Mouse (Mus musculus) kidney, adult 2 months (tissue): ENCODE results near the gene Ssr2.

Source experiments
- CTCF ChIP-seq: fragments of 200-500 bp; conservative IDR thresholded peaks from 2 replicates; pipeline ENCODE4 v1.5.1; 2011; ENCODE audit warnings: low read depth, mild to moderate bottlenecking, control low read depth, low read length, moderate library complexity, mixed read lengths; ENCODE audit not compliant: insufficient read depth, insufficient read length
- POLR2A ChIP-seq: fragments of 200-500 bp; IDR thresholded peaks from one replicate; pipeline ENCODE4 v1.6.1; 2011; ENCODE audit warnings: low read depth, low read length, control low read depth

DNA sequence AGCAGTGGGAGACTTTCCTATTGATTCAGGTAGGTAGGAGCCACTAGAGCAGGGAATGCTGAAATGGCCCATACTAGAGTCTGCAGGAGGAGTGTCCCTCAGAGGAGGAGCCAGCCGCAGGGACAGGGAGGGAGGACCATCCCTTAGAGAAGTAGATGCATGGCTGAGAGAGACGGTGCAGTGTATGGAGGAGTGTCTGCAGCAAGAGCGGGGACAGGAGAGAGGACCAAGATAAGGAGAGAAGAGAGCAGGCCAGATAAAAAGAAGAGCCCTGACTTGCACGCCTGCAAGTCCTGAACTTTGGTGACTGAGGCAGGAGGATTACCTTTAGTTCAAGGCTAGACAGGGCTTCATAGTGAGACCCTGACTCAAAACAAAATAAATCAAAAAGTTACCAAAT lies 51.4 kb downstream of the Ssr2 start:
- TF ChIP-seq CTCF (no peak), POLR2A (no peak)
